15 mouse cellular contexts compared by ENCODE assay signal in genomic region chr3:52167420-52167819, GRCm38 (mm10).
"Had no signal": no experiment of that assay in that cellular context is flagged by ENCODE, and none has a peak within 500 bp of the region (broad histone marks: within the 10 kb centered on the region; RNA-seq: fewer than 3 reads in every experiment).

No protein-coding gene starts in this region.

- H3K4me1 ChIP-seq: stomach, embryonic 15.5 days had no signal

- H3K36me3 ChIP-seq: neural tube, embryonic 15.5 days; stomach, embryonic 15.5 days had no signal

- H3K9ac ChIP-seq: neural tube, embryonic 15.5 days; stomach, embryonic 15.5 days had no signal

- H3K9me3 ChIP-seq: neural tube, embryonic 15.5 days; stomach, embryonic 15.5 days had no signal

- H3K27me3 ChIP-seq: neural tube, embryonic 15.5 days; stomach, embryonic 15.5 days had no signal

- DNase-seq: retina, postnatal 1 day; right cerebral cortex, adult 18-20 months; right cerebral cortex, postnatal 14 days; right cerebral cortex, postnatal 25 days; right cerebral cortex, postnatal 4 days; spleen, adult 18-20 months; thymus, adult 18-20 months; thymus, adult 2 months; thymus, postnatal 14 days; thymus, postnatal 25 days; thymus, postnatal 36 days; thymus, postnatal 4 days had no signal

- H3K4me3 ChIP-seq: neural tube, embryonic 15.5 days; stomach, embryonic 15.5 days had no signal

- H3K4me2 ChIP-seq: neural tube, embryonic 15.5 days; stomach, embryonic 15.5 days had no signal

- H3K27ac ChIP-seq: neural tube, embryonic 15.5 days; stomach, embryonic 15.5 days; stomach, postnatal 0 days had no signal
